Mouse (Mus musculus): Measurements from ENCODE around the gene Haus7. TPM values are rescaled to one million over a fixed set of nuclear protein-coding genes. Genes with fewer than 3 reads are reported as not detected.

Gene Haus7
- total and polyA plus RNA-seq, 3 experiments = 32.9 to 34.9 (median 34.2) TPM

- no peaks in the 10 kb centered on the region for H3K9me3 ChIP-seq (replicated peaks; ENCODE audit: low read length)
- in situ Hi-C loops (cut with MboI; ENCODE audit: low pct_ligation_motif_present, low pct_unique_long_range_greater_than_20kb, low sequenced_read_pairs) = no loop called here
- H3K4me3 ChIP-seq (replicated peaks in 1 of 3; ENCODE audit: low read depth in 2 of 3, low read length in 2 of 3, poor library complexity in 1 of 3) = no peak overlapping the region
- no peaks in the 10 kb centered on the region for H3K36me3 ChIP-seq (replicated peaks in 1 of 2; ENCODE audit: control insufficient read depth in 1 of 2, insufficient read depth in 1 of 2, low read length in 1 of 2)
- dilution Hi-C loops (cut with MboI; ENCODE audit: extremely low pct_ligation_motif_present, extremely low pct_unique_long_range_greater_than_20kb, low sequenced_read_pairs) = no loop called here
- H3K79me2 ChIP-seq (replicated peaks; ENCODE audit: control insufficient read depth, extremely low read depth, insufficient read depth, poor library complexity, severe bottlenecking) = no peaks in the 10 kb centered on the region
- no peak overlapping the region for H3K9ac ChIP-seq (ENCODE audit: insufficient read depth, low read depth)
- H3K4me1 ChIP-seq (ENCODE audit: control insufficient read depth in 1 of 2, insufficient read depth in 2 of 2) = no peaks in the 10 kb centered on the region
- H3K27me3 ChIP-seq (replicated peaks) = peaks cover 2% of the 10 kb centered on the region
- H3K4me2 ChIP-seq (ENCODE audit: insufficient read depth, low read depth, poor library complexity, severe bottlenecking) = no peak overlapping the region
- H3K27ac ChIP-seq (ENCODE audit: insufficient read depth, low read depth) = no peak overlapping the region
- no peak for TF ChIP-seq ZC3H11A (IDR thresholded peaks at IDR 0.05; ENCODE audit: low read depth, low read length)
- TF ChIP-seq POLR2AphosphoS2 (IDR thresholded peaks at IDR 0.05; ENCODE audit: low read depth, low read length) = no peak
- no peak for TF ChIP-seq IRF4 (IDR thresholded peaks at IDR 0.05; ENCODE audit: low read depth, low read length)
- no peak for TF ChIP-seq UBTF (IDR thresholded peaks at IDR 0.05; ENCODE audit: low read depth, low read length)
- no peak for TF ChIP-seq SIN3A (IDR thresholded peaks at IDR 0.05; ENCODE audit: low read length)
- TF ChIP-seq CHD2 (IDR thresholded peaks at IDR 0.05; ENCODE audit: low read length) = no peak
- TF ChIP-seq MAZ (IDR thresholded peaks at IDR 0.05; ENCODE audit: low read depth, low read length) = no peak
- no peak for TF ChIP-seq MAX (IDR thresholded peaks at IDR 0.05; ENCODE audit: low read length)
- no peak for TF ChIP-seq ZNF384 (IDR thresholded peaks at IDR 0.05; ENCODE audit: low read depth, low read length)
- no peak for TF ChIP-seq E2F4 (IDR thresholded peaks at IDR 0.05; ENCODE audit: insufficient replicate concordance, low read depth, low read length)
- no peak for TF ChIP-seq PAX5 (IDR thresholded peaks at IDR 0.05; ENCODE audit: low read length)
- TF ChIP-seq TBP (conservative IDR thresholded peaks at IDR 0.05; ENCODE audit: low read depth, low read length) = no peak
- TF ChIP-seq TCF12 (IDR thresholded peaks at IDR 0.05; ENCODE audit: low read depth, low read length) = no peak
- no peak for TF ChIP-seq USF2 (conservative IDR thresholded peaks at IDR 0.05; ENCODE audit: low read depth, low read length)
- no peak for TF ChIP-seq POLR2A (IDR thresholded peaks at IDR 0.05; ENCODE audit: low read depth, low read length)
- no peak for TF ChIP-seq ELF1 (IDR thresholded peaks at IDR 0.05; ENCODE audit: low read depth, low read length)
- no peak for TF ChIP-seq CTCF (conservative IDR thresholded peaks at IDR 0.05 in 1 of 2, IDR thresholded peaks at IDR 0.05 in 1 of 2; ENCODE audit: low read depth in 2 of 2, low read length in 2 of 2)
- TF ChIP-seq ETS1 (conservative IDR thresholded peaks at IDR 0.05; ENCODE audit: low read depth, low read length) = no peak
- TF ChIP-seq JUND (conservative IDR thresholded peaks at IDR 0.05; ENCODE audit: low read depth, low read length) = no peak
- no peak for DNase-seq (ENCODE audit: extremely low read depth)
Observed at GRCm38 (mm10) chrX:73467446-73468241, 8.8 kb upstream of the Haus7 start.

GRCm38 (mm10) chrX:73465483-73466186, 6.8 kb upstream of the Haus7 start:
- in situ Hi-C loops (cut with MboI; ENCODE audit: low pct_ligation_motif_present, low pct_unique_long_range_greater_than_20kb, low sequenced_read_pairs) = no loop called here
- no peaks in the 10 kb centered on the region for H3K4me1 ChIP-seq (ENCODE audit: control insufficient read depth in 1 of 2, insufficient read depth in 2 of 2)
- no peaks in the 10 kb centered on the region for H3K79me2 ChIP-seq (replicated peaks; ENCODE audit: control insufficient read depth, extremely low read depth, insufficient read depth, poor library complexity, severe bottlenecking)
- no peaks in the 10 kb centered on the region for H3K9me3 ChIP-seq (replicated peaks; ENCODE audit: low read length)
- no peak overlapping the region for H3K4me3 ChIP-seq (replicated peaks in 1 of 3; ENCODE audit: low read depth in 2 of 3, low read length in 2 of 3, poor library complexity in 1 of 3)
- no peak overlapping the region for H3K4me2 ChIP-seq (ENCODE audit: insufficient read depth, low read depth, poor library complexity, severe bottlenecking)
- TF ChIP-seq KAT2A (IDR thresholded peaks at IDR 0.05; ENCODE audit: insufficient replicate concordance, low read length) (no peak), GABPA (IDR thresholded peaks at IDR 0.05; ENCODE audit: insufficient replicate concordance, low read depth, low read length) (no peak), USF2 (conservative IDR thresholded peaks at IDR 0.05; ENCODE audit: low read depth, low read length) (no peak), ELF1 (IDR thresholded peaks at IDR 0.05; ENCODE audit: low read depth, low read length) (no peak), UBTF (IDR thresholded peaks at IDR 0.05; ENCODE audit: low read depth, low read length) (no peak), CHD2 (IDR thresholded peaks at IDR 0.05; ENCODE audit: low read length) (no peak), IRF4 (IDR thresholded peaks at IDR 0.05; ENCODE audit: low read depth, low read length) (no peak), TBP (conservative IDR thresholded peaks at IDR 0.05; ENCODE audit: low read depth, low read length) (no peak), RCOR1 (conservative IDR thresholded peaks at IDR 0.05; ENCODE audit: low read depth, low read length) (no peak), NRF1 (IDR thresholded peaks at IDR 0.05; ENCODE audit: low read depth, low read length) (no peak), MEF2A (IDR thresholded peaks at IDR 0.05; ENCODE audit: borderline replicate concordance, low read depth, low read length) (no peak), JUN (IDR thresholded peaks at IDR 0.05; ENCODE audit: insufficient read depth, low read depth, low read length) (no peak)
- no peak for DNase-seq (ENCODE audit: extremely low read depth)
- dilution Hi-C loops (cut with MboI; ENCODE audit: extremely low pct_ligation_motif_present, extremely low pct_unique_long_range_greater_than_20kb, low sequenced_read_pairs) = no loop called here
- H3K36me3 ChIP-seq (replicated peaks in 1 of 2; ENCODE audit: control insufficient read depth in 1 of 2, insufficient read depth in 1 of 2, low read length in 1 of 2) = no peaks in the 10 kb centered on the region
- no peak overlapping the region for H3K27ac ChIP-seq (ENCODE audit: insufficient read depth, low read depth)
- no peaks in the 10 kb centered on the region for H3K27me3 ChIP-seq (replicated peaks)
- no peak overlapping the region for H3K9ac ChIP-seq (ENCODE audit: insufficient read depth, low read depth)

All from CH12.LX (cell line).